Mouse (Mus musculus) MEL (cell line): ENCODE results near the gene Adgrg1. TPM values are rescaled to one million over a fixed set of nuclear protein-coding genes. Genes with fewer than 3 reads are reported as not detected.

Experiments used
- DNase-seq: peaks from one replicate; pipeline ENCODE4 v3.0.0; 2011; ENCODE audit warnings: low read depth, low spot score
- H3K27ac ChIP-seq: 2 replicates; pipeline ENCODE4 v1.5.1; 2012; ENCODE audit warnings: low read depth, mild to moderate bottlenecking, control low read depth, low read length, moderate library complexity; ENCODE audit not compliant: control insufficient read depth
- H3K27me3 ChIP-seq, 2 experiments: fragments of 150-350 bp in 1 of 2; sonication (generic) in 1 of 2; 2 replicates each; pipeline ENCODE4 v1.6.1; 2012; ENCODE audit warnings: low read length in 2 of 2, mild to moderate bottlenecking in 2 of 2, improper control_type of control experiment in 1 of 2, moderate library complexity in 1 of 2; ENCODE audit not compliant: insufficient read depth in 2 of 2, control insufficient read depth in 1 of 2
- H3K36me3 ChIP-seq, 2 experiments: 2 replicates each; pipeline ENCODE4 v1.6.1; 2012 to 2014; ENCODE audit warnings: low read length in 2 of 2, improper control_type of control experiment in 1 of 2, inconsistent platforms in 1 of 2, mild to moderate bottlenecking in 1 of 2; ENCODE audit not compliant: insufficient read depth in 2 of 2, control insufficient read depth in 1 of 2
- H3K4me1 ChIP-seq, 2 experiments: fragments of 150-350 bp in 1 of 2; sonication (generic) in 1 of 2; 2 replicates each; pipeline ENCODE4 v1.6.1; 2012; ENCODE audit warnings: low read length in 2 of 2, improper control_type of control experiment in 1 of 2, mild to moderate bottlenecking in 1 of 2; ENCODE audit not compliant: insufficient read depth in 2 of 2, control insufficient read depth in 1 of 2
- H3K4me3 ChIP-seq, 2 experiments: fragments of 150-350 bp in 1 of 2; sonication (generic) in 1 of 2; 2 replicates each; pipeline ENCODE4 v1.5.1; 2012; ENCODE audit warnings: low read depth in 2 of 2, low read length in 2 of 2, mild to moderate bottlenecking in 2 of 2, moderate library complexity in 2 of 2, control low read depth in 1 of 2, improper control_type of control experiment in 1 of 2; ENCODE audit not compliant: control insufficient read depth in 1 of 2, insufficient read depth in 1 of 2
- H3K79me2 ChIP-seq: 2 replicates; pipeline ENCODE4 v1.6.1; 2012; ENCODE audit warnings: mild to moderate bottlenecking, low read length, moderate library complexity; ENCODE audit not compliant: control insufficient read depth, poor library complexity, insufficient read depth
- H3K9ac ChIP-seq: 2 replicates; pipeline ENCODE4 v1.6.1; 2012; ENCODE audit warnings: low read depth, mild to moderate bottlenecking, control low read depth, low read length, moderate library complexity; ENCODE audit not compliant: control insufficient read depth, poor library complexity, severe bottlenecking
- H3K9me3 ChIP-seq: fragments of 150-350 bp; sonication (generic); replicated peaks from 2 replicates; pipeline ENCODE4 v1.6.1; 2012; ENCODE audit warnings: mild to moderate bottlenecking, low read length, improper control_type of control experiment, moderate library complexity; ENCODE audit not compliant: insufficient read depth
- BHLHE40 ChIP-seq: IDR thresholded peaks from 2 replicates; pipeline ENCODE4 v1.6.1; 2012; ENCODE audit warnings: low read depth, mild to moderate bottlenecking, inconsistent platforms, low read length, improper control_type of control experiment, borderline replicate concordance
- CHD1 ChIP-seq: IDR thresholded peaks from 2 replicates; pipeline ENCODE4 v1.6.1; 2012; ENCODE audit warnings: low read depth, mild to moderate bottlenecking, inconsistent platforms, low read length, improper control_type of control experiment
- CHD2 ChIP-seq: IDR thresholded peaks from 2 replicates; pipeline ENCODE4 v1.6.1; 2011; ENCODE audit warnings: low read length, improper control_type of control experiment
- CTCF ChIP-seq, 3 experiments: IDR thresholded peaks in 2 of 3; conservative IDR thresholded peaks in 1 of 3; 2 replicates each; pipeline ENCODE4 v1.5.1; 2011 to 2012; ENCODE audit warnings: low read length in 3 of 3, low read depth in 2 of 3, mild to moderate bottlenecking in 2 of 3, improper control_type of control experiment in 1 of 3, inconsistent platforms in 1 of 3, mixed read lengths in 1 of 3, moderate library complexity in 1 of 3; ENCODE audit not compliant: control insufficient read depth in 1 of 3, insufficient read depth in 1 of 3, poor library complexity in 1 of 3, severe bottlenecking in 1 of 3
- E2F4 ChIP-seq: IDR thresholded peaks from 2 replicates; pipeline ENCODE4 v1.6.1; 2011; ENCODE audit warnings: low read depth, low read length, improper control_type of control experiment, borderline replicate concordance
- ELF1 ChIP-seq: IDR thresholded peaks from 2 replicates; pipeline ENCODE4 v1.6.1; 2014; ENCODE audit warnings: low read depth, mild to moderate bottlenecking, inconsistent platforms, low read length, improper control_type of control experiment, moderate library complexity
- EP300 ChIP-seq, 2 experiments: IDR thresholded peaks; 2 replicates each; pipeline ENCODE4 v1.6.1; 2011; ENCODE audit warnings: improper control_type of control experiment in 2 of 2, low read length in 2 of 2, low read depth in 1 of 2, mild to moderate bottlenecking in 1 of 2
- ETS1 ChIP-seq: IDR thresholded peaks from 2 replicates; pipeline ENCODE4 v1.6.1; 2012; ENCODE audit warnings: low read depth, mild to moderate bottlenecking, inconsistent platforms, low read length, improper control_type of control experiment, moderate library complexity
- GABPA ChIP-seq: IDR thresholded peaks from 2 replicates; pipeline ENCODE4 v1.6.1; 2012; ENCODE audit warnings: low read depth, mild to moderate bottlenecking, inconsistent platforms, low read length, improper control_type of control experiment, moderate library complexity
- GATA1 ChIP-seq: IDR thresholded peaks from 2 replicates; pipeline ENCODE4 v1.6.1; 2011; ENCODE audit warnings: low read depth, low read length, improper control_type of control experiment
- HCFC1 ChIP-seq: IDR thresholded peaks from 2 replicates; pipeline ENCODE4 v1.6.1; 2012; ENCODE audit warnings: low read depth, mild to moderate bottlenecking, inconsistent platforms, low read length, improper control_type of control experiment, moderate library complexity
- JUND ChIP-seq: IDR thresholded peaks from 2 replicates; pipeline ENCODE4 v1.6.1; 2011; ENCODE audit warnings: low read depth, mild to moderate bottlenecking, improper control_type of control experiment, low read length
- KAT2A ChIP-seq: conservative IDR thresholded peaks from 2 replicates; pipeline ENCODE4 v1.6.1; 2012; ENCODE audit warnings: low read depth, low read length, improper control_type of control experiment, inconsistent platforms
- MAFK ChIP-seq: IDR thresholded peaks from 2 replicates; pipeline ENCODE4 v1.6.1; 2011; ENCODE audit warnings: low read depth, mild to moderate bottlenecking, low read length, improper control_type of control experiment, borderline replicate concordance
- MAX ChIP-seq: IDR thresholded peaks from 2 replicates; pipeline ENCODE4 v1.6.1; 2011; ENCODE audit warnings: low read length, improper control_type of control experiment
- MAZ ChIP-seq: IDR thresholded peaks from 2 replicates; pipeline ENCODE4 v1.6.1; 2012; ENCODE audit warnings: low read depth, mild to moderate bottlenecking, inconsistent platforms, low read length, improper control_type of control experiment
- MEF2A ChIP-seq: IDR thresholded peaks from 2 replicates; pipeline ENCODE4 v1.6.1; 2014; ENCODE audit warnings: low read depth, mild to moderate bottlenecking, inconsistent platforms, low read length, improper control_type of control experiment; ENCODE audit not compliant: poor library complexity, insufficient replicate concordance, severe bottlenecking; ENCODE audit errors: extremely low read depth
- MXI1 ChIP-seq: IDR thresholded peaks from 2 replicates; pipeline ENCODE4 v1.6.1; 2011; ENCODE audit warnings: mild to moderate bottlenecking, low read depth, low read length, improper control_type of control experiment
- MYB ChIP-seq: IDR thresholded peaks from 2 replicates; pipeline ENCODE4 v1.6.1; 2011; ENCODE audit warnings: mild to moderate bottlenecking, low read depth, low read length, improper control_type of control experiment
- MYC ChIP-seq: IDR thresholded peaks from 2 replicates; pipeline ENCODE4 v1.6.1; 2011; ENCODE audit warnings: low read depth, mild to moderate bottlenecking, low read length, improper control_type of control experiment, moderate library complexity
- NELFE ChIP-seq: IDR thresholded peaks from 2 replicates; pipeline ENCODE4 v1.6.1; 2011; ENCODE audit warnings: low read depth, low read length, improper control_type of control experiment
- NRF1 ChIP-seq: IDR thresholded peaks from 2 replicates; pipeline ENCODE4 v1.6.1; 2014; ENCODE audit warnings: low read depth, mild to moderate bottlenecking, inconsistent platforms, low read length, improper control_type of control experiment, moderate library complexity; ENCODE audit not compliant: poor library complexity, insufficient read depth, severe bottlenecking
- POLR2A ChIP-seq, 2 experiments: IDR thresholded peaks; 2 replicates each; pipeline ENCODE4 v1.6.1; 2011 to 2012; ENCODE audit warnings: low read length in 2 of 2, mild to moderate bottlenecking in 2 of 2, control low read depth in 1 of 2, improper control_type of control experiment in 1 of 2, low read depth in 1 of 2, moderate library complexity in 1 of 2; ENCODE audit not compliant: control insufficient read depth in 1 of 2, insufficient read depth in 1 of 2, poor library complexity in 1 of 2
- POLR2AphosphoS2 ChIP-seq: IDR thresholded peaks from 2 replicates; pipeline ENCODE4 v1.6.1; 2011; ENCODE audit warnings: low read length, improper control_type of control experiment
- POLR2AphosphoS5 ChIP-seq: IDR thresholded peaks from 2 replicates; pipeline ENCODE4 v1.6.1; 2012; ENCODE audit warnings: low read depth, borderline replicate concordance, mild to moderate bottlenecking, inconsistent platforms, low read length, moderate library complexity, mixed read lengths
- RAD21 ChIP-seq: IDR thresholded peaks from 2 replicates; pipeline ENCODE4 v1.6.1; 2011; ENCODE audit warnings: mild to moderate bottlenecking, low read depth, low read length, improper control_type of control experiment
- RCOR1 ChIP-seq: IDR thresholded peaks from 2 replicates; pipeline ENCODE4 v1.6.1; 2012; ENCODE audit warnings: low read depth, mild to moderate bottlenecking, inconsistent platforms, low read length, improper control_type of control experiment
- SIN3A ChIP-seq: IDR thresholded peaks from 2 replicates; pipeline ENCODE4 v1.6.1; 2012; ENCODE audit warnings: low read length, improper control_type of control experiment, inconsistent platforms
- SMC3 ChIP-seq: IDR thresholded peaks from 2 replicates; pipeline ENCODE4 v1.6.1; 2011; ENCODE audit warnings: low read depth, low read length, improper control_type of control experiment
- TAL1 ChIP-seq: IDR thresholded peaks from 2 replicates; pipeline ENCODE4 v1.6.1; 2012; ENCODE audit warnings: mild to moderate bottlenecking, inconsistent platforms, low read length, moderate library complexity, mixed read lengths
- TBP ChIP-seq: IDR thresholded peaks from 2 replicates; pipeline ENCODE4 v1.8.0; 2011; ENCODE audit warnings: low read depth, low read length, improper control_type of control experiment
- TCF12 ChIP-seq: IDR thresholded peaks from 2 replicates; pipeline ENCODE4 v1.6.1; 2014; ENCODE audit warnings: low read depth, mild to moderate bottlenecking, inconsistent platforms, low read length, improper control_type of control experiment, moderate library complexity
- UBTF ChIP-seq: IDR thresholded peaks from 2 replicates; pipeline ENCODE4 v1.6.1; 2012; ENCODE audit warnings: low read depth, mild to moderate bottlenecking, inconsistent platforms, low read length, improper control_type of control experiment, moderate library complexity, borderline replicate concordance; ENCODE audit not compliant: insufficient read depth
- USF1 ChIP-seq: IDR thresholded peaks from 2 replicates; pipeline ENCODE4 v1.6.1; 2014; ENCODE audit warnings: low read depth, mild to moderate bottlenecking, inconsistent platforms, low read length, improper control_type of control experiment, moderate library complexity
- USF2 ChIP-seq, 2 experiments: IDR thresholded peaks; 2 replicates each; pipeline ENCODE4 v1.6.1; 2011 to 2012; ENCODE audit warnings: improper control_type of control experiment in 2 of 2, low read length in 2 of 2, borderline replicate concordance in 1 of 2, inconsistent platforms in 1 of 2, low read depth in 1 of 2, mild to moderate bottlenecking in 1 of 2; ENCODE audit not compliant: insufficient read depth in 1 of 2
- ZC3H11A ChIP-seq: IDR thresholded peaks from 2 replicates; pipeline ENCODE4 v1.6.1; 2012; ENCODE audit warnings: low read depth, mild to moderate bottlenecking, inconsistent platforms, low read length, improper control_type of control experiment
- ZKSCAN1 ChIP-seq: IDR thresholded peaks from 2 replicates; pipeline ENCODE4 v1.6.1; 2012; ENCODE audit warnings: low read depth, mild to moderate bottlenecking, inconsistent platforms, low read length, improper control_type of control experiment, moderate library complexity
- ZMIZ1 ChIP-seq: IDR thresholded peaks from 2 replicates; pipeline ENCODE4 v1.6.1; 2012; ENCODE audit warnings: low read depth, mild to moderate bottlenecking, inconsistent platforms, low read length, improper control_type of control experiment, moderate library complexity
- ZNF384 ChIP-seq: IDR thresholded peaks from 2 replicates; pipeline ENCODE4 v1.6.1; 2012; ENCODE audit warnings: low read depth, mild to moderate bottlenecking, inconsistent platforms, low read length, improper control_type of control experiment
- polyA plus RNA-seq, 2 experiments: library from polyadenylated mRNA; stranded (reverse) in 1 of 2; unstranded in 1 of 2; fragments of >175 nt in 1 of 2; fragments of >200 nt in 1 of 2; gene quantifications; 2 replicates each; pipeline versions ENCODE4 v1.2.1 to v1.2.4; 2012; ENCODE audit warnings: low replicate concordance in 2 of 2, low read depth in 1 of 2; ENCODE audit not compliant: insufficient read length in 2 of 2, insufficient read depth in 1 of 2, missing spikeins in 1 of 2
- total RNA-seq: library from RNA; depleted of rRNA; stranded (reverse); fragments of 300-350 nt; gene quantifications from 2 replicates; pipeline ENCODE4 v1.2.3, GENCODE M21; 2012

Adgrg1 gene
- total and polyA plus RNA-seq, 3 experiments, result 4.2 to 33.2 TPM; not detected in 1

GRCm38 (mm10) chr8:94950046-94950445 is 24.5 kb upstream of the Adgrg1 start:
- DNase-seq, result peak; percentile 78
- Histone ChIP-seq H3K27ac (no peak overlapping the region), H3K36me3 (no peaks in the 10 kb centered on the region), H3K9ac (no peak overlapping the region), H3K4me1 (peaks cover 0 to 10% of the 10 kb centered on the region in 2 experiments; a peak in 2 of 4 replicates), H3K4me3 (no peak overlapping the region), H3K9me3 (no peaks in the 10 kb centered on the region), H3K79me2 (no peaks in the 10 kb centered on the region), H3K27me3 (peaks cover 0 to 1% of the 10 kb centered on the region in 2 experiments; a peak in 1 of 4 replicates)
- TF ChIP-seq E2F4 (no peak), POLR2AphosphoS5 (no peak), ZKSCAN1 (no peak), NELFE (no peak), ZMIZ1 (no peak), MYC (no peak), EP300 (IDR thresholded peaks at IDR 0.05; ENCODE audit: low read depth in 1 of 2, low read length in 2 of 2) (no peak), JUND (no peak), POLR2A (IDR thresholded peaks at IDR 0.05; ENCODE audit: control insufficient read depth in 1 of 2, insufficient read depth in 1 of 2, low read depth in 1 of 2, low read length in 2 of 2, poor library complexity in 1 of 2) (no peak), RAD21 (peak; percentile 91), USF1 (no peak), GATA1 (no peak), UBTF (no peak), CHD2 (no peak), MEF2A (no peak), CHD1 (no peak), CTCF (IDR thresholded peaks at IDR 0.05 in 2 of 3, conservative IDR thresholded peaks at IDR 0.05 in 1 of 3; ENCODE audit: control insufficient read depth in 1 of 3, insufficient read depth in 1 of 3, low read depth in 2 of 3, low read length in 3 of 3, poor library complexity in 1 of 3, severe bottlenecking in 1 of 3) (peak; percentile 89 to 99 (median 94)), SIN3A (0 out of 2 replicates have a peak, but pooled peaks have one; percentile 28), HCFC1 (no peak), MAZ (no peak), MYB (no peak), MAFK (no peak), SMC3 (peak; percentile 96), KAT2A (no peak), POLR2AphosphoS2 (no peak), ZC3H11A (peak; percentile 91), USF2 (IDR thresholded peaks at IDR 0.05; ENCODE audit: borderline replicate concordance in 1 of 2, insufficient read depth in 1 of 2, low read depth in 1 of 2, low read length in 2 of 2) (no peak), TCF12 (no peak), TBP (no peak), BHLHE40 (no peak), GABPA (no peak), MAX (no peak), RCOR1 (no peak), TAL1 (no peak), NRF1 (no peak), ELF1 (no peak), MXI1 (no peak), ZNF384 (no peak), ETS1 (no peak)
